Mouse (Mus musculus): ENCODE measurements around the gene Bdh2.

DNA sequence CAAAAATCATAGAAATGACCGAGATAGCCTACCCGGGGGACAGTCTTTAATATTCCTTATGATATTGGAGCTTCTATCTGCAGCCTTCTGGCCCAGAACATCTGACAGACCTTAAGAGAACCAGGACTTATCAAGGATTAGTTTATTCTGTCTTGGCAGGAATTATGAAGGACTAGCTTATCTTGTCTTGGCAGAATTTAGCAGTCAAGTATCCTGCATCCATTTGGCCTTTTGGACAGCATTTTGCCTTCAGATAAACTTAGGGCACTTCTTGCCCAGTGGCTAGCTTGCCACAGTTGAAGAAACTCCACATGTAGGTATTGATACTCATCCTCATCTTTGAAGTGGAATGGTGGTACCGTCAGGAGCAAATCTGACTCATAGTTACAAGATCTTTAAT is 70.8 kb downstream of the Bdh2 start:
- TF ChIP-seq CTCF (IDR thresholded peaks at IDR 0.05; ENCODE audit: extremely low read depth, insufficient read depth, insufficient read length, insufficient replicate concordance) (no peak), POLR2A (IDR thresholded peaks at IDR 0.05; ENCODE audit: low read depth, low read length) (no peak)
